Mouse (Mus musculus): Measurements from ENCODE around the gene Faap20.

GRCm38 (mm10) chr4:155213052-155213751, 36.4 kb upstream of the Faap20 start:
- peak in 2 of 3 experiments; percentile 11 to 21 for TF ChIP-seq MYOD1 (IDR thresholded peaks at IDR 0.05; ENCODE audit: control insufficient read depth in 1 of 3, insufficient read length in 2 of 3, low read depth in 2 of 3)
- no peak for TF ChIP-seq TCF12 (IDR thresholded peaks at IDR 0.05; ENCODE audit: insufficient read depth, poor library complexity, severe bottlenecking)
- TF ChIP-seq USF1 (IDR thresholded peaks at IDR 0.05; ENCODE audit: low read depth), result no peak
- TF ChIP-seq POLR2A (IDR thresholded peaks at IDR 0.05; ENCODE audit: insufficient read length, low read depth), result no peak
- TF ChIP-seq MAX (IDR thresholded peaks at IDR 0.05; ENCODE audit: low read depth), result no peak
- TF ChIP-seq CEBPB (IDR thresholded peaks at IDR 0.05; ENCODE audit: insufficient read depth, poor library complexity, severe bottlenecking), result no peak
- TF ChIP-seq SRF (IDR thresholded peaks at IDR 0.05; ENCODE audit: control insufficient read depth, insufficient read length, low read depth), result no peak
- TF ChIP-seq TCF3 (IDR thresholded peaks at IDR 0.05; ENCODE audit: insufficient read length, low read depth), result no peak
- TF ChIP-seq MYOG (IDR thresholded peaks at IDR 0.05; ENCODE audit: control insufficient read depth in 1 of 3, insufficient read depth in 1 of 3, insufficient read length in 2 of 3, low read depth in 2 of 3), result peak in 1 of 3 experiments; percentile 30
- no peak for TF ChIP-seq E2F4 (IDR thresholded peaks at IDR 0.05; ENCODE audit: insufficient read depth)
- TF ChIP-seq POLR2AphosphoS2 (IDR thresholded peaks at IDR 0.05; ENCODE audit: insufficient read length, low read depth), result no peak
- no peak for TF ChIP-seq REST (IDR thresholded peaks at IDR 0.05; ENCODE audit: insufficient read depth, insufficient read length)

All from myocyte (in vitro differentiated cells).